Mouse (Mus musculus) lung, embryonic 15.5 days (tissue): ENCODE data around the gene Gadd45b. TPM values are rescaled to one million over a fixed set of nuclear protein-coding genes. Genes with fewer than 3 reads are reported as not detected.

ENCODE experiments used
- ATAC-seq: fragments of 200-750 bp; cut with Nextera tagmentation; 2 replicates; pipeline ENCODE4 v1.8.0; 2017; ENCODE audit warnings: moderate number of reproducible peaks, borderline replicate concordance; ENCODE audit not compliant: low FRiP score, low TSS enrichment; ENCODE audit errors: extremely low read depth
- H3K27ac ChIP-seq: fragments of 300-500 bp; sonication (generic); 2 replicates; pipeline ENCODE4 v1.5.1; 2015; ENCODE audit warnings: moderate library complexity, mild to moderate bottlenecking, inconsistent platforms
- H3K27me3 ChIP-seq: fragments of 300-500 bp; sonication (generic); 2 replicates; pipeline ENCODE4 v1.6.1; 2015; ENCODE audit warnings: inconsistent platforms
- H3K36me3 ChIP-seq: fragments of 300-500 bp; sonication (generic); 2 replicates; pipeline ENCODE4 v1.6.1; 2015; ENCODE audit warnings: inconsistent platforms
- H3K4me1 ChIP-seq: fragments of 300-500 bp; sonication (generic); 2 replicates; pipeline ENCODE4 v1.6.1; 2015; ENCODE audit warnings: inconsistent platforms
- H3K4me2 ChIP-seq: fragments of 300-500 bp; sonication (generic); 2 replicates; pipeline ENCODE4 v1.6.1; 2015; ENCODE audit warnings: inconsistent platforms, mild to moderate bottlenecking, moderate library complexity
- H3K4me3 ChIP-seq: fragments of 300-500 bp; sonication (generic); 2 replicates; pipeline ENCODE4 v1.5.1; 2015; ENCODE audit warnings: mild to moderate bottlenecking, inconsistent platforms
- H3K9ac ChIP-seq: fragments of 300-500 bp; sonication (generic); 2 replicates; pipeline ENCODE4 v1.6.1; 2015; ENCODE audit warnings: inconsistent platforms
- H3K9me3 ChIP-seq: fragments of 300-500 bp; sonication (generic); 2 replicates; pipeline ENCODE4 v1.6.1; 2016; ENCODE audit warnings: inconsistent platforms
- WGBS: fragments of 180-500 bp; shearing (Covaris S2); methylation state at CpG from one replicate; pipeline ENCODE4 v1.1.7; 2015; 5-methylcytosine and 5-hydroxymethylcytosine counted together
- polyA plus RNA-seq: library from polyadenylated mRNA; unstranded; fragments of >200 nt; fragmentation: Nextera tagmentation; extraction: Ambion mirVana; gene quantifications from 2 replicates; pipeline ENCODE4 v1.2.1, GENCODE M21; 2015

Gene Gadd45b
- polyA plus RNA-seq, 1 experiment from 2014 or later = 42.9 TPM

GRCm38 (mm10) chr10:80913364-80914011, 16.4 kb upstream of the Gadd45b start:
- Histone ChIP-seq H3K27ac (no peak overlapping the region), H3K36me3 (peaks cover 51% of the 10 kb centered on the region), H3K27me3 (no peaks in the 10 kb centered on the region), H3K9me3 (no peaks in the 10 kb centered on the region), H3K9ac (no peak overlapping the region), H3K4me1 (peaks cover 22% of the 10 kb centered on the region), H3K4me3 (no peak overlapping the region), H3K4me2 (no peak overlapping the region)
- 83% methylated on average over 7 of the region's 8 CpGs for WGBS
- no peak for ATAC-seq

- no peak overlapping the region for H3K27ac ChIP-seq
- 81% methylated on average over 5 of the region's 5 CpGs for WGBS
- ATAC-seq = no peak
- no peak overlapping the region for H3K4me3 ChIP-seq
- no peaks in the 10 kb centered on the region for H3K27me3 ChIP-seq
- no peak overlapping the region for H3K9ac ChIP-seq
- H3K9me3 ChIP-seq = no peaks in the 10 kb centered on the region
- no peak overlapping the region for H3K4me2 ChIP-seq
- peaks cover 44% of the 10 kb centered on the region for H3K36me3 ChIP-seq
- peaks cover 24% of the 10 kb centered on the region for H3K4me1 ChIP-seq
Observed at GRCm38 (mm10) chr10:80914253-80914656, 15.6 kb upstream of the Gadd45b start.

- ATAC-seq = no peak
- H3K4me1 ChIP-seq = peaks cover 24% of the 10 kb centered on the region
- no peak overlapping the region for H3K27ac ChIP-seq
- no peak overlapping the region for H3K4me2 ChIP-seq
- H3K9me3 ChIP-seq = no peaks in the 10 kb centered on the region
- H3K36me3 ChIP-seq = peaks cover 34% of the 10 kb centered on the region
- no peaks in the 10 kb centered on the region for H3K27me3 ChIP-seq
- H3K4me3 ChIP-seq = no peak overlapping the region
- WGBS = 80% methylated on average over 2 of the region's 2 CpGs
- no peak overlapping the region for H3K9ac ChIP-seq
Observed at GRCm38 (mm10) chr10:80915260-80915659, 14.6 kb upstream of the Gadd45b start.

- H3K9ac ChIP-seq = no peak overlapping the region
- H3K9me3 ChIP-seq = no peaks in the 10 kb centered on the region
- ATAC-seq = no peak
- no peak overlapping the region for H3K4me3 ChIP-seq
- H3K4me2 ChIP-seq = no peak overlapping the region
- no peaks in the 10 kb centered on the region for H3K27me3 ChIP-seq
- H3K27ac ChIP-seq = no peak overlapping the region
- peaks cover 24% of the 10 kb centered on the region for H3K4me1 ChIP-seq
- H3K36me3 ChIP-seq = peaks cover 31% of the 10 kb centered on the region
- 71% methylated on average over 4 of the region's 4 CpGs for WGBS
Observed at GRCm38 (mm10) chr10:80915736-80916135, 14.1 kb upstream of the Gadd45b start.

- Histone ChIP-seq H3K9me3 (no peaks in the 10 kb centered on the region), H3K36me3 (peaks cover 18% of the 10 kb centered on the region), H3K4me2 (peak overlapping the region; percentile 95), H3K27ac (peak overlapping the region; percentile 83), H3K27me3 (no peaks in the 10 kb centered on the region), H3K4me3 (peak overlapping the region; percentile 99), H3K4me1 (peaks cover 31% of the 10 kb centered on the region), H3K9ac (peak overlapping the region; percentile 88)
- peak; percentile 35; the same call in 1 of the 2 replicates for ATAC-seq
- WGBS = 3% methylated on average over 15 of the region's 15 CpGs
Observed at GRCm38 (mm10) chr10:80917336-80917778, 12.5 kb upstream of the Gadd45b start.

GRCm38 (mm10) chr10:80917779-80918434, 12.0 kb upstream of the Gadd45b start, which contains the start of gene Lmnb2:
Gene Lmnb2 (minus strand): TSS chr10:80918245.
- Histone ChIP-seq H3K9me3 (no peaks in the 10 kb centered on the region), H3K9ac (peak within 1 kb of the TSS; percentile 88), H3K27me3 (no peaks in the 10 kb centered on the region), H3K4me3 (peak within 1 kb of the TSS; percentile 99), H3K4me2 (peak within 1 kb of the TSS; percentile 95), H3K4me1 (peaks cover 37% of the 10 kb centered on the region), H3K27ac (peak within 1 kb of the TSS; percentile 83), H3K36me3 (peaks cover 14% of the 10 kb centered on the region)
- WGBS = under 1% methylated on average over 61 of the region's 61 CpGs
- peak; percentile 35; the same call in 1 of the 2 replicates for ATAC-seq

GRCm38 (mm10) chr10:80921923-80922322, 8.0 kb upstream of the Gadd45b start:
- peak overlapping the region; percentile 31 for H3K4me3 ChIP-seq
- H3K27me3 ChIP-seq = no peaks in the 10 kb centered on the region
- peak; percentile 71 for ATAC-seq
- H3K4me2 ChIP-seq = peak overlapping the region; percentile 58
- H3K27ac ChIP-seq = peak overlapping the region; percentile 75
- 5% methylated on average over 16 of the region's 16 CpGs for WGBS
- H3K4me1 ChIP-seq = peaks cover 29% of the 10 kb centered on the region
- H3K9me3 ChIP-seq = no peaks in the 10 kb centered on the region
- H3K36me3 ChIP-seq = no peaks in the 10 kb centered on the region
- H3K9ac ChIP-seq = peak overlapping the region; percentile 43

- Histone ChIP-seq H3K9ac (no peak overlapping the region), H3K4me1 (peaks cover 25% of the 10 kb centered on the region), H3K4me2 (no peak overlapping the region), H3K4me3 (no peak overlapping the region), H3K9me3 (no peaks in the 10 kb centered on the region), H3K27me3 (no peaks in the 10 kb centered on the region), H3K27ac (no peak overlapping the region), H3K36me3 (no peaks in the 10 kb centered on the region)
- 38% methylated on average over 3 of the region's 3 CpGs for WGBS
- ATAC-seq = no peak
Observed at GRCm38 (mm10) chr10:80925472-80925871, 4.4 kb upstream of the Gadd45b start.

GRCm38 (mm10) chr10:80928586-80929298, 1.1 kb upstream of the Gadd45b start:
- peaks cover 21% of the 10 kb centered on the region for H3K27me3 ChIP-seq
- peak overlapping the region; percentile 58 for H3K4me3 ChIP-seq
- peaks cover 41% of the 10 kb centered on the region for H3K4me1 ChIP-seq
- peak overlapping the region; percentile 95 for H3K27ac ChIP-seq
- H3K36me3 ChIP-seq = no peaks in the 10 kb centered on the region
- peak overlapping the region; percentile 95 for H3K4me2 ChIP-seq
- peak overlapping the region; percentile 65 for H3K9ac ChIP-seq
- peak; percentile 17 for ATAC-seq
- under 1% methylated on average over 48 of the region's 48 CpGs for WGBS
- H3K9me3 ChIP-seq = no peaks in the 10 kb centered on the region

- peak overlapping the region; percentile 80 for H3K4me2 ChIP-seq
- H3K4me3 ChIP-seq = peak overlapping the region; percentile 59
- H3K9ac ChIP-seq = peak overlapping the region; percentile 62
- H3K4me1 ChIP-seq = peaks cover 50% of the 10 kb centered on the region
- H3K36me3 ChIP-seq = no peaks in the 10 kb centered on the region
- H3K9me3 ChIP-seq = no peaks in the 10 kb centered on the region
- ATAC-seq = no peak
- WGBS = under 1% methylated on average over 45 of the region's 45 CpGs
- H3K27me3 ChIP-seq = peaks cover 30% of the 10 kb centered on the region
- H3K27ac ChIP-seq = peak overlapping the region; percentile 75
Observed at GRCm38 (mm10) chr10:80930361-80931152, 684 bp downstream of the Gadd45b start.

- peaks cover 56% of the 10 kb centered on the region for H3K4me1 ChIP-seq
- H3K27ac ChIP-seq = no peak overlapping the region
- ATAC-seq = no peak
- H3K4me3 ChIP-seq = peak overlapping the region; percentile 59
- H3K9ac ChIP-seq = peak overlapping the region; percentile 62
- no peaks in the 10 kb centered on the region for H3K9me3 ChIP-seq
- peak overlapping the region; percentile 80 for H3K4me2 ChIP-seq
- peaks cover 30% of the 10 kb centered on the region for H3K27me3 ChIP-seq
- H3K36me3 ChIP-seq = no peaks in the 10 kb centered on the region
- 4% methylated on average over 11 of the region's 14 CpGs for WGBS
Observed at GRCm38 (mm10) chr10:80931153-80931671, 1.3 kb downstream of the Gadd45b start.
